Mouse (Mus musculus): ENCODE measurements at regions not wholly inside any gene's neighbourhood (a gene's known extent, or its start where the extent isn't known, plus 50 kb on each side); places are given as distances from the start of the nearest gene placed in this dataset.

GRCm38 (mm10) chr8:92302694-92303093 lies 54.7 kb upstream of the Irx5 start:
- no peak for DNase-seq

- DNase-seq = no peak
Measured at GRCm38 (mm10) chr8:92301029-92301428, 56.4 kb upstream of the Irx5 start.

- no peak for DNase-seq
Measured at GRCm38 (mm10) chr8:92286841-92287811, 70.3 kb upstream of the Irx5 start.

- no peak for DNase-seq
Measured at GRCm38 (mm10) chr8:92275755-92276154, 81.7 kb upstream of the Irx5 start.

- DNase-seq = no peak
Measured at GRCm38 (mm10) chr8:92272726-92273125, 84.7 kb upstream of the Irx5 start.

GRCm38 (mm10) chr8:92272073-92272472 lies 85.4 kb upstream of the Irx5 start:
- DNase-seq = no peak

- no peak for DNase-seq
Measured at GRCm38 (mm10) chr8:92270636-92271035, 86.8 kb upstream of the Irx5 start.

- no peak for DNase-seq
Measured at GRCm38 (mm10) chr8:92267415-92267814, 90.0 kb upstream of the Irx5 start.

GRCm38 (mm10) chr8:92260056-92260455 lies 97.4 kb upstream of the Irx5 start:
- no peak for DNase-seq

GRCm38 (mm10) chr8:92258258-92258657 lies 99.2 kb upstream of the Irx5 start:
- no peak for DNase-seq

- DNase-seq = no peak
Measured at GRCm38 (mm10) chr8:92252597-92253375, 104.6 kb upstream of the Irx5 start.

GRCm38 (mm10) chr8:92246301-92246700 lies 111.1 kb upstream of the Irx5 start:
- DNase-seq = no peak

- no peak for DNase-seq
Measured at GRCm38 (mm10) chr8:92240686-92241275, 116.6 kb upstream of the Irx5 start.

GRCm38 (mm10) chr8:92231326-92232225 lies 125.8 kb upstream of the Irx5 start:
- DNase-seq = no peak

GRCm38 (mm10) chr8:92229526-92229925 lies 127.9 kb upstream of the Irx5 start:
- DNase-seq = no peak

GRCm38 (mm10) chr8:92224929-92225328 lies 132.5 kb upstream of the Irx5 start:
- DNase-seq = no peak

- no peak for DNase-seq
Measured at GRCm38 (mm10) chr8:92222992-92223391, 134.4 kb upstream of the Irx5 start.

- no peak for DNase-seq
Measured at GRCm38 (mm10) chr8:92219181-92219890, 138.1 kb upstream of the Irx5 start.

GRCm38 (mm10) chr8:92217521-92217920 lies 139.9 kb upstream of the Irx5 start:
- DNase-seq = no peak

GRCm38 (mm10) chr8:92216176-92216575 lies 141.2 kb upstream of the Irx5 start:
- DNase-seq = no peak

GRCm38 (mm10) chr8:92212786-92213535 lies 144.5 kb upstream of the Irx5 start:
- DNase-seq = no peak
